Mouse (Mus musculus): ENCODE results near the gene Grin2b.
"Not testable (repeated sequence)": the region's sequence is repeated elsewhere in the genome, so short reads cannot be mapped to it uniquely, and the experiment has no call there.

Grin2b gene

DNA sequence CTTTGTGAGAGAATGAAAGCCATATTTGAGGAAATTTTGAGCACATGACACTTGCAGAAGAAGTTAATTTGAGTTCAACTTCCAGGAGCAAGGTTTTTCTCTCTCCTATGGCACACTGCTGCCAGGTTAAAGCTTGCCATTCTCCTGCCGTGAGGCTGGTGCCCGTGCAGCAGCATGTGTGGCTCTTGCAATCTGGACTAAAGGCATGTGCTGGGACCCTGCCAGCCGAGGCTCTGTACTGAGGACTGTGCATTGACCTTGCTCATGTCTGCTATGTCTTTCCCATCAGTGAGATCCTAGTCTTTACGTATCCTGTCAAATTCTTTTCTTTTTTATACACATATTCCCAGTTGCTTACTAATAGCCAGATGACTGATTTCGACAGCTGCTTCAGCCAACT is 268.9 kb downstream of the Grin2b start:
- no peak for DNase-seq (ENCODE audit: low read depth, low spot score)

DNA sequence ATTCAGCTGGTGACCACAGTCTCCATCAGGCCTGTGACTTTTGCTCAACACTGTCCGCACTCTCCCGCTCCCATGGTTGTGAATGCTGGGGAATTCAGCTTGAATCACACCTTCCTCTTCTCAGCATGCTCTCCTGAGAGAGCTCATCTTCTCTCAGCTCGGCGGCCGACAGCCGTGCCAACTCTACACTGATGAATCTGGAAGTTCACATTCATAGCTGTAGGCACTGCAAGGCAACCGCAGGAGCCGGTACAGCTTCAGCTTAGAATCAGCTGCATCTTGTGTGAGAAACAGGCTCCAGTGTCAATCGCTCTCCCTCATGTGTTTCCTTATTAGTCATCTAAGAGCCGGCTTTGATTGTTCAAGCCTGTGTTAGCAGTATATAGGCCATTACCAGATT is 272.9 kb downstream of the Grin2b start:
- no peak for DNase-seq (ENCODE audit: low read depth, low spot score)

DNA sequence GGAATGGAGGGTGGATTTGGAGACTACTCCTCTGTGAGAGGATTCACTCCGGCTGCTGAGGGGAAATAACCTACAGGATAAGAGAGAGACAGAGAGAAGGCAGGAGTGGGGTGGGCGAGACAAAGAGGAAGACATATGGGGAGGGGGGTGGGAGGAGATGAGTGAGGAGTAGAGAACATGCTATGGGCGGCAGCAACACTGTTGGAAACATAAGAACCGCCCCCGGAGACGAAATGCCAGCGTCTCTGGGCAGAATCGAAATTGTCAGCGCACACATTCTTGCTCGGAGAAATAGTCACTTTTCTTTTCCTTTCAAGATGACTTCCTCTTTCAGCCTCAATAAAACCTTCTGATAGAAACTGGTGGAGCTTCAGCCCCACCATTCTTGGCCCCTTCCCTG is 274.1 kb downstream of the Grin2b start:
- no peak for DNase-seq (ENCODE audit: low read depth, low spot score)

DNA sequence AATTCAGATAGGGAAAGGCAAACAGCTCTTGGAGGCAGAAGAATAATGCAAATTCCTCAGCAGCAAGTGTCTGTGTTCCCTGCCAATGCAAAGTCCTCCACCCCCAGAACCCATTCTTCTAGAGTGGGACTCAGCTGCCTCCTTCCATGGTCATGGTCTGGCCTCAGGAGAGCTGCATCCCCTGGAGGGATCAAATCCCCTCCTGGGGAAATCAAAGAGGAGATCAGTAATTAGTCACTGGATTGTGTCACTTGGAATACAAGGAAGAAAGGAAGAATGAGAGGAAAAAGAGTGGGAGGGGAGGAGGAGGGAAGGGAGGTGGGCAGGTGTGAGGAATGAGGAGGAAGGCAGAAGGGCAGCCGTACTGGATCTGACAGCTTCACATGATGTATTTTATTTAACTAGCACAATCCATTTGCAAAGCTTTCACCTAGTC is 278.5 kb downstream of the Grin2b start:
- no peak for DNase-seq (ENCODE audit: low read depth, low spot score)

DNA sequence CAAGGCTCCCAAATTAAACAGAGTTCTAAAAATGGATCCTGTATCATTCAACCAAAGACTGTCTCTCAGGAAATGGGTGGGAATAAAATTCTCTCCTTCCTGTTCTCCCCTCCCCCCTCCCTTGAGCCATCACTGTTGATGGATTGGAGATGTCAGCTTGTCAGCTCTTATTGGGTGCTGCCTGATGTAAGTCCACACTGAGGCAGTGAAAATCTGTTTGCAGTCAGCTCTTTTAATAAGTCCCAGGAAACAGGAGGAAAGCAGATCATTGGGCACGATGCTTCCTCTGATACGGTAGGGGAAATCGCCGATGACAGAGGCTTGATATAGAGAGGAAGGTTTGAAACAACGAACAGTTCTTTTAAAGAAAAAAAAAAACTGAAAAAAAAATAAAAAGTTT is 290.7 kb downstream of the Grin2b start:
- DNase-seq (ENCODE audit: low read depth, low spot score), result no peak

DNA sequence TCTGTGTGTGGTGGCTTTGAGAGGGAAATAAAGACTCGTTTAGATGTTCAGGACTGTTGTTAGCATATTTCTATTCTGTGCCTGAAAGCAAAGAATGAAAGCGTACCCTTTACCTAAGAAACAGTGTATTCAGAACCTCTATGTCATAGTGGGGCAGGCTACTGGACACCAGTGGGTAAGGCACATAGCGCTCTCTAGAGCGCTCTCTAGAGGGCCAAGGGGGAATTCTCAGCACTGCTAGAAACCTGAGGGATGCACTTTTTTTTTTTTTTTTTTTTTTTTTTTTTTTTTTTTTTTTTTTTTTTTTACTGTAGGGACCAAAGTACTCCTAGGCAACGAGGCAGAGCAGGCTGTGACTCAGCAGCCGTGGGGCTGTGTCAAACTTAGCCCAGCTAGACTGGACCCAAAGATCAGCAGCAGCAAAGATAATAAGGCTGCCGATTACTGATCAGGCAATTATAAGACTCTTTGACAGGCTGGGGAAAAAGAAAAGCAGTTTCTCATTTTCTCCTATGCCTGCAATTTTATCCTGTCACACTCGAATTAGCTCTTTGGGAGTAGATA is 297.1 kb downstream of the Grin2b start:
- DNase-seq (ENCODE audit: low read depth, low spot score), result no peak

DNA sequence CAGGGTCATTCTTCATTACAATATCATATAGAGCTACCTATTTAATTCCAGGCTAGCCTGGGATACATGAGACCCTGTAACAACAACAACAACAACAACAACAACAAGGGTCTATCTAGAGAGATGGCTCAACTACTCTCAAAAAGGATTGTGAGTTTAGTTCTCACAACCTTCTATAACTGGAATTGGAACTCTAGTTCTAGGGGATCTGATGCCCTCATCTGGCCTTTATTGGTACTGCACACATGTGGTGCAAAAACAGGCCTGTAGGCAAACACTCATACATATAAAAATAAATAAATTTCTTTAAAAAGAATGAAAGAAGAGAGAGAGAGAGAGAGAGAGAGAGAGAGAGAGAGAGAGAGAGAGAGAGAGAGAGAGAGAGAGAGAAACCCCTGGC is 298.7 kb downstream of the Grin2b start:
- DNase-seq (ENCODE audit: low read depth, low spot score), result no peak

DNA sequence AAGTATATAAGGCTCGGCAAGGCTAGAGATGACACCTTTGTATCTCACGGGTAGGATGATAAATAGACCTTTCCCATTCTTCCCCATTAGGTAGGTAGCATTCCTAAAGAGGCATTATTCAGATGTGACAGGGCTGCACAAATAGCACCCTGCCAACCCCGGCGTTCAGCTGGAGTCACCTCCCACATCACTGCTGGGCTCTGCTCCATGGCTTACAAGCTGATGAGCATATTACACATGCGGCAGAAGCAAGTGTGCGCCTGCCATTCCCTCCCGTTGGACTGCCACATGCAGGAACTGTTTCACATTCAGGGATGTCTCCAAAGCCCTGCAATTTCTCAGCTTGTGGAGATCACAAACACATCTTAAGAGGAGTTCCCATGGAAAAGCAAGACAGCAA is 307.5 kb downstream of the Grin2b start:
- DNase-seq (ENCODE audit: low read depth, low spot score), result no peak

DNA sequence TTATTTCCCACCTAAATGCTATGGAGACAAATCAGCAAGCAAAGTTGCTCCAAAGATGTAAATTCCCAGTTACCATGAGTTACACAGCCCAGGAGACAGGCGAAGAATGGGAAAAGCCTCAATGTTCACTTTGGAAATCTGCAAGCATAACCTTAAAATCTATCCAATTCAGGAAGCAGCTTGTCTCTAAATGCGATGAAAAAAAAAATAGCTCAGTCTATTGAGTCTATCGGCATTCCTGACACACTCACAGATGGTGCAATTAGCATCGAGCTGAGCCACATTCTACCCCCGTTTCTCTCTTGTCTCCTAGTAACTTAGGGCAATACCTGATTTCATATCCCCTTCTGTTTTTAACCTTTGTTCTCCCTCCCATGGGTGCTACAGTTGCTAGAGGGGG is 309.3 kb downstream of the Grin2b start:
- DNase-seq (ENCODE audit: low read depth, low spot score), result no peak

DNA sequence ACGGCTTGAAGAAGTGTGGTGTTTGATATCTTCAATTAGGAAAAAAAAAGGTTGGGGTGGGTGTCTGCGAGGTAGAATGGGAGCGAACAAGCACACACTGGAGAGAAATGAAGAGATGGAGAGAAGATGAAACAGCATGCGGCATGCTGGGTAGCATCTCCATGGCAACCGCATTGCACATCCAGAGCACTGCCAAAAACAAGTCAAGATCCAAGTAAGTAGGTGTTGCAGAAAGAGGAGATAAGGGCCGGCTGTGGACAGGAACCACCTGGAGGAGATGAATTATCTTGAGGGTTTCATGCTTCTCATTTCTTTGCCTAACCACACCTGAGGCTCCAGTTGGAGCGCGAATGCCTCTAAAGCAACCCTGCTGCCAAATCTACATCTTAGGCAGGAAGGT is 313.8 kb downstream of the Grin2b start:
- DNase-seq (ENCODE audit: low read depth, low spot score), result no peak

DNA sequence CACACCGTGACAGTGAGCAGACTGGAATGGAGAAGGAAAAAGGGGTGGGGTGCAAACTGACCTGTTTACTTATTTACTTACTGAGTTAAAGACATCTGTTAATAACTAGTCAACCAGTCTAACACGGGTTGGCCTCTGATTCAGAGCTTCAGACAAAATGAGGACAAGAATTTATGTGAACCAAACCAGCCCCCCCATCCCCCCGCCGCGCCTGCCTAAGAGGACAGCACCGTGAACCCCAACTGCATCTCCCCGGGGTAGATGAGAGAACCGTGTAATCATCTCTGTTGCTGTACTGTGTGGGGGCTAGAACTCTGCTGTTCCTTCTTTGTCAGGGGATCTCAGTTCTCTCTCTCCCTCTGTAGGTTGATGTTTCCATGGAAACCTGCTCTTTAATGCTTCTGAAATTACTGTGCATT is 319.1 kb downstream of the Grin2b start:
- no peak for DNase-seq (ENCODE audit: low read depth, low spot score)

DNA sequence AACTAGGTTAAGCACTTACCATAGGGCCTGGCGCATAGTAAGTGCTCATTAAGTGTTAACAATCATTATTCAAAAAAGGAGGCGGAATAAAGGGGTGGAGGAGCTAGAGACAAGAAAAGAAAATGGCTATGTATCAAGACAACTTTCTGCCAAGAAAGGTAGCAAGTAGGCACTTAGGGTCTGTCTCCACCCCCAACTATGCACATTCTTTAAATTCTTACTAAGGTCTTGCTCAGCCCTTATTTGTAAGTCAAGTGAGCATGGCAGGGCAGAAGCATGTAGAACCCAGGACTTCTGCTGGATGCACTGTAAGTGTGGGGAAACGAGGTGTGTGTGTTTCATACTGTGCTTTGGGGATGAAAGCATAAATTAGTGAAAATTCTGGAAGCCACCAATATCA is 329.6 kb downstream of the Grin2b start:
- DNase-seq (ENCODE audit: low read depth, low spot score), result no peak

DNA sequence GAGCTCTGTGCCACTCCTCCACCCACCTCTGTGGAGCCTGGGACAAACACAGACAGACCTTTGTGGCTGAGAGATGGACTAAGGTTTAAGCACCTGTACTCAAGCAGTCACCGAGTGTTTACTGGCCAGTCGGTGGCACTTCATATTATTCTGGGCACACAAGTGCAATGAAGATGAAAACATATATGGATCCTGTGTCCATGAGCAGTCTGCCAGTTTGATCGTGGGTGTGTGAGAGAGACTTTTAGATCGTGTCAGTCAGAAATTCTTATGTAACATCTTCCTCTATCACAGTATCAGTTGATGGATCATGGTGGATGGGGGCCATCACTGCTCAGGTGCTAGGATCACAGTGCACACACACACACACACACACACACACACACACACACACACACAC is 337.0 kb downstream of the Grin2b start:
- no peak for DNase-seq (ENCODE audit: low read depth, low spot score)

DNA sequence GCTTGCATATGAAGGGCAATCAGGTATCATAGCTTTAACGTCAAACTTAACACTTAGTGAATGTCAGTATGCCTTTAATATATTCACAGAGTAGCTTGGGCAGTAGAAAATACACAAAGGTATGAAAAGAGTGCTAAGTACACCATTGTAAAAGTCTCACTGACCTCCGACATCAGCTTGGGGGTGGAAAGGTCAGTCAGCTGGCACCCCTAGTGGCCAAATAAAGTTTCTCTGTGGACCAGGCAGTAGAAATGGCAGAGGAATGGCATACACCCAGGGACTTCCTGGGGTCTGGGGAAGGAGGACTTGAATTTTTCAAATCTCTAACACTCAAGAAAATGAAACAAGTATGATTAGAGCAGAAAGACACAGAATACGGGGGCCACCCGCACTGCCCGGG is 339.8 kb downstream of the Grin2b start:
- no peak for DNase-seq (ENCODE audit: low read depth, low spot score)

DNA sequence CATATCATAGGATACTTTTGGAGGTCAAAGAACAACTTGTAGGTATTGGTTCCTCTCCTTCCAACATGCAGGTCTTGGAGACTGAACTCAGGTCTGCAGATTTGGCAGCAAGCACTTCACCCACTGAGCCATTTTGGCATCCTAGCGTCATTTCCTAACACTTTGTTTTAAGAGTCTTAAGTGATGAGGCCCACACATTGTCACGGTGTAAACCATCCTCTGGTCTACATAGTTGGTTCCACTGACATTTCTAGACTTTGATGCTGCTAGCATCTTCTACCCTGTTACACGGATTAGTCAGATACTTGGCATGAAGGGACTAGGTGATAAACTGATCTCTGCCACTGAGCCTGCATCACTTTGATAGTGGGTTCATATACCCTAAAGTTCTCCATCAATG is 341.3 kb downstream of the Grin2b start:
- no peak for DNase-seq (ENCODE audit: low read depth, low spot score)

DNA sequence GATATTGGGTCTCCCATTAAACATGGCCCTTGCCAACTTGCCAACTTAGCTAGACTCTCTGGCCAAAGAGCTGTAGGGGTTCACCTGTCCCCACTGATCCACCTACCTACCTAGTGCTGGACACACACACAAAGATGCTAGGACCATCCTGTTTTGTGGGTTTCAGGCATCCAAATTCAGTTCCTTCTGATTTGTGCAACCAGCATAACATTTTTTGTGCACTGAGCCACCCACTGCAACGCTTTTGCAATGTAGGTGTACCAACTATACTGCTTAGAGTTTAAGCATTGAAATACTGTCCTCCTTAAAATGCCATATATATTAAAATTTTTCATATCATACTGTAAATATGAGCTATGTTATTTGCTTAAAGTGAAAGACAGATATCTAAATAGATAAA is 342.3 kb downstream of the Grin2b start:
- no peak for DNase-seq (ENCODE audit: low read depth, low spot score)

DNA sequence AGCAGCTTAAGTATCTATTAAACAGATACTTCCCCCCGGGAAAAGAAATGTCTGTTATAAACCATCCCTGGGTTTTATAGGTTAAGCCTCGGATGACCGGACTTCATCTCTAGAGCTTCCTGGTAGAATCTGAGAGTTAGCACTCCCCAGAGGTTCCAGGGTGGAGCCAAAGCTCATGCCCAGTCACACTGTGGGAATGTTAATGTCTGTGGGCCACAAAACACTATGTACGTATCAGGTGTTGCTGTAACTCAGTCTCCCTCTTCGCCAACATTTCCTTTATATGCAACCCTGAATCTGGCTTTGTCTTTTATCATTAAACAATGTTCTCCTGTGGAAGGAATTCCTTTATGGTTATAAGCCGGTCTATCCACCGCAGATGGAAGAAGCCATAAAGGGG is 343.9 kb downstream of the Grin2b start:
- no peak for DNase-seq (ENCODE audit: low read depth, low spot score)

DNA sequence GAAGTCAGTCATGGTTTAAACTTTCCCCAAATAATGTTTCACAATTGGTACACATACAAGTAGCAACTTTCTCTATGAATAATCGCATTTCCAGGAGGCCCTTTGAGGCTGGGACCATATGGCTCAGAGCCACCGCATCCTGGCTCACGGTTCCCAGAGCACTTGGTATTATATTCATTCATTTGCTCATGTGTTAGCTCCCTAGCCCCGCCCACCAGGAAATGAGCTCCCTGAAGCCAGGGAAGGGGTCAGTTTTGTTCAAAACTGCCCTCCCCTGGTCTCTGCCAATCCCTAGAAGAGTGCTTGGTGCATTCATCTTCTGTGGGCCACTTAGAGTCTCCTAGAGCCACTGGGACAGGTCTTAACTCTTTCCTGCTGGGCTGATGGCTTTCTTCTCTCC is 344.3 kb downstream of the Grin2b start:
- no peak for DNase-seq (ENCODE audit: low read depth, low spot score)

DNA sequence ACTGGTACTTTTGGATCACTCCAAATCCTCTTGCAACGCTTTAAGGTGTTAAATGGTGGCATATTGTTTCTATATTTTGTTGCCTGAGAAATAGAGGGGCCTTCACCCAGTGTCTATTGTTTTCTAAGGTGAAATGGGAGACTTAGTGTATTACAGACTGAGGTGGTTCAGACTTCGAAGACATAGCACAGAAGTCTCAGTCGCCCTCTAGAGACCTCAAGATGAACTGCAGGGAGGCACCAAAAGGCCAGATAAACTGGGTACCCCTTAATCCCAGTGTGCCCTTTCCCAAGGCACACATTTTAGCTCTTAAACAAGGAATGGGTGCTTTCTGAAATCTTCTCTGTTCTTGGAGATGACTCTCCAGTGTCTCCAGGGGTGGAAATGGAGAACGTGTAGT is 345.4 kb downstream of the Grin2b start:
- peak; percentile 29 for DNase-seq (ENCODE audit: low read depth, low spot score)

DNA sequence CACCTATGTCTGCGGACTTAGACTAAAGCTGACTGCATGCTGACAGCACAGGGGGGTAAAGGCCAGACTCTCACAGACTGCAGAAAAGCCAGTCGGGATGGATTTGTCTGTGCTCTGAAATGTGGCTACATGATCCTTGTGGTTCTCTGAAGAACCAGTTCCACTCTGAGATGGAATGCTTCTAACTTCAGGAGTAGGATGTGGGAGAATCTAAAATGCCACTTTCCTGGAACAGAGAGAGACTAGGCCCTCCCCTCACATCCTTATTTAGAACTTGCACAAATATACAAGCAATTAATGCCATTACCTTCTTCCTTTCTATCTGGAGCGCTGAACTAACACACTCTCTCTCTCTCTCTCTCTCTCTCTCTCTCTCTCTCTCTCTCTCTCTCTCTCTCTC is 346.0 kb downstream of the Grin2b start:
- DNase-seq (ENCODE audit: low read depth, low spot score), result no peak

DNA sequence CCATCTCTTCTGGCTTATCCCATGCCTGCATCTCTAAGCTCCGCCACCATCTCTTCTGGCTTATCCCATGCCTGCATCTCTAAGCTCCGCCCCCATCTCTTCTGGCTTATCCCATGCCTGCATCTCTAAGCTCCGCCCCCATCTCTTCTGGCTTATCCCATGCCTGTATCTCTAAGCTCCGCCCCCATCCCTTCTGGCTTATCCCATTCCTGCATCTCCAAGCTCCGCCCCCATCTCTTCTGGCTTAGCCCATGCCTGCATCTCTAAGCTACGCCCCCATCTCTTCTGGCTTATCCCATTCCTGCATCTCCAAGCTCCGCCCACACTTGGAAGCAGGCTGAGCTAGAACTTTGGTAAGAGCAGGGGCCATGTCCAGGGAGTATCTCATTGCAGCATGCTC is 346.5 kb downstream of the Grin2b start:
- DNase-seq (ENCODE audit: low read depth, low spot score), result not testable (repeated sequence)

DNA sequence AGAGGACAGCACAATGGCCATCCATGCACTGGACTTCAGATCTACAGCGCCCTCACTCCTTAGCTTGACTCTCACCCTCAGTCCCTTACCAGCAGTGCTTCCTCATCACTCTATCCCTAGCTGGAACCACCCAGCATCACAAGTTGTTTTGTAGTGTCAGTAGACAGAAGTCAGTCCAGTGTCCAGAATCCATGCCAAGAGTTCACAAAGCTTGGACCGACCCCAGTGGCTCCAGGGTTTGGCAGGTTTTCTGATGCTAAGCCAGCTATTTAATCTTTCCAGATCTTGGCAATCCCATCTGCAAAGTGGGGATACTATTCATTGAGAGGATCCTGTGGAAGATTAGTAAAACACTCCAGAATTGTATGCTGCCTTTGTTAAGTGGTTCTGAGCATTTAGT is 355.9 kb downstream of the Grin2b start:
- no peak for DNase-seq (ENCODE audit: low read depth, low spot score)

DNA sequence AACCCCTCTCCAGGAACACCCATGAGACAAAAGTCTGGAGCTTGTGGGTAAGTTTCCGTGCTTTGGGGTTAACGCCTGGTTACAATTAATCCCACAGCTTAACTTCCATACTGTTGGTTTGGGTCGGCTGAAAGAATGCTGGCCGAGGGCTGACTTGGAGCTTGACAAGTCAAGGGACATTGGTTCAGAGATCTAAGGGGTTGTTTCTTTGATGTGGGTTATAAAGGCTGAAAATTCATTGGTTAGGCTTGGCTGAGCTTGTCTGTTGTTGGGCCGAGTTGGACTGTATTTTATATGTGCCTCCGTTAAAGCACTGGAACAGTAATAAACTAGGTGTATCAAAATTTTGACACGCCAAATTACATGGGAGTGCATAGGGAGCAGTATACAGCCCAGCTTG is 359.6 kb downstream of the Grin2b start:
- no peak for DNase-seq (ENCODE audit: low read depth, low spot score)

DNA sequence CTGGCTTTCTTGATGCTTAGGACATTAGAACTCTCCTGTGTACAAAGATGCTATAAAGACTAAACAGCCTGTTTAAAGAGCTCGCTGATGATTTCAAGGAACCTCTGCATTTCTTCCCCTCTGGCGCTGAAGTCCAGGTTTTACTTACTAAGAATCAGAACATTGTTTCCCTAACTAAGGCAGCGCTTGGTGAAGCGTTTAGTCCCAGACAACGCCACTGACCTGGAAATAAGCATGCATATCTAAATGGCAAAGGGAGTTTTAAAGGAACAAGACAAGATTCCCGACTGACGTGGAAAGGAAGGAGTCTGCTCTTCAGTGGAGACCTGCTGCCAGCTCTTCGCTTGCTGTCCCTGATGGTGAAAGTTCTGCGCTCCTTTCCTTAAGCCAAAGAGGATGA is 367.9 kb downstream of the Grin2b start:
- DNase-seq (ENCODE audit: low read depth, low spot score), result no peak

DNA sequence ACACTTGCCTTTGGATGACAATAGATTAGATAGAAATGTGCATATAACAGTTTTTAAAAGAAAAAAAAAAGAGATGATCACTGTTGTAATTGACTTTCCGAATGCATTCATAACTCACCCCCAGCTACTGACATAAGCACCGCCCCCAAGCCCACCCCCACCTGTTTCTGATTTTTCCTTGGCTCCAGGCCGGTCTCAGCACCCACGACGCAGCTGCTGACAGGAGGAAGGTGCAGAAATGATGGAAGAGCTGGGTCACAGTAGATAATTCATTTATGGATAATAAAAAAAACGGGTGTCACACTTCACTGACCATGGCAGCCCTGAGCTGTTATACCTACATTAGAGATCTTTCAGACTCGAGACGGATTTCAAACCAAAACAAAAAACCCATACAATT is 373.4 kb downstream of the Grin2b start:
- DNase-seq (ENCODE audit: low read depth, low spot score), result no peak
